Mouse (Mus musculus): ENCODE data around the gene Anxa2.

GRCm38 (mm10) chr9:69508016-69508415 lies 54.6 kb downstream of the Anxa2 start:
- TF ChIP-seq CTCF (IDR thresholded peaks at IDR 0.05; ENCODE audit: low read depth) (no peak), EP300 (IDR thresholded peaks at IDR 0.05; ENCODE audit: low read depth) (no peak)

Measured in liver, postnatal 0 days (tissue).